Mouse (Mus musculus) B cell, adult 62 days (primary cell): Measurements from ENCODE around the gene Pank1. TPM values are rescaled to one million over a fixed set of nuclear protein-coding genes. Genes with fewer than 3 reads are reported as not detected.

ENCODE experiments used
- total RNA-seq: library from RNA; stranded (reverse); gene quantifications from 4 replicates; pipeline ENCODE4 v1.2.4, GENCODE M21; 2023

Pank1 gene
- 4.1 to 7.0 TPM (median 6.7 TPM) in 4 replicates for total RNA-seq

GRCm38 (mm10) chr19:34878603-34879541 lies at the start of gene Pank1:
TSS of gene Pank1 (minus strand) at chr19:34879455.

DNA sequence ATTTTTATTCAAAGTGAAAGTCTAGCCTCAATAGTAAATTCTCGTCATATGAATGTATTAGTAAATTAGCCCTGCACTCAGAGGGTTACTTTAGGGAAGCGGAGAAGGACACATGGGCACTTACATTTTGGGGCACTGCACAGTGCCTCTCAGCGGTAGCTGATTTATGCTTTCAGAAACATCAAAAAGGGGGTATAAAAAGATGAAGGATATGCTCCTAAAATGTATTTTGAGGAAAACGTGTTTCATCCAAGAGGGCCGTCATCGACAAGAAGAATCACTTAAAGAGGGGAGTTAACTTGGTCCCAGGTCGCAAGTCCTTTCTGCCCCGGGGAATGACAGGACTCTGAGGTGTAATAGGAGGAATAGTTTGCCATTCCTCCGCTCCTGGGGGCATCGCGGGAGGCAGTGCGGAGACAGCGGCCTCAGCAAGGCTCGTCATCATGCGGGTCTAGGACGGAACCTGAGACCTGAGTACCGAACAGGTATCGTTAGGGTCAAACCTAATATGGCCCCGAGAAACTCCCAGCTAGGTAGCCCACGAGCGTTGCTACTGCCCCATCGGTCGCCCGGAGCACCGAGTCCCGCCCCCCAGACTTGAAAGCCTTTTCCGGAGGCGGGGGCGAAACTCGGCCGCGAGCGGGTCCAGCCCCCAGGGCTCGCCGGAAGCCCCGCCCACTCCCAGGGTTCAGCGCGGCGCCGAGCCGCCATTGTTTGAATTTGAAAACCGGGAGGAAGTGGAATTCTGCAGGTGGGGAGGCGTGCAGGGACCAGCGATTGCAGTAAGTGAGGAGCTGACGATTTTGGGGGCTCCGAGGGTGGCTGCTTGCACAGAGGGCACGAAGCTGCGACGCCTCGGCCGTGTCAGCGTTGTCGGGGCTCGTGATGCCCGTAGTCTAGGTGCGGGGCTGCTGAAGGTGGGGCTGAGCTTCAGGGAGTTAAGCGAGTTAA lies 42.7 kb upstream of the Pank1 start, which contains the start of gene Kif20b:
Gene Kif20b (plus strand): TSS at position 710 of the 951 bp plus-strand sequence.

Other genes starting within 250 kb of the Pank1 start
- gene Ifit1bl2, start 238.7 kb downstream of the Pank1 start, total RNA-seq: 0.16 to 0.18 TPM in 2 of 4 replicates, not detected in the others
- gene Ifit1, start 238.6 kb downstream of the Pank1 start, total RNA-seq: 1.5 to 2.6 TPM (median 2.1 TPM) in 4 replicates
- gene Slc16a12, start 132.2 kb downstream of the Pank1 start, total RNA-seq: not detected in 4 replicates
- gene Kif20b, start 42.9 kb upstream of the Pank1 start, total RNA-seq: 17.2 to 24.3 TPM (median 19.2 TPM) in 4 replicates